Mouse (Mus musculus): ENCODE results near the gene Plpp3.

DNA sequence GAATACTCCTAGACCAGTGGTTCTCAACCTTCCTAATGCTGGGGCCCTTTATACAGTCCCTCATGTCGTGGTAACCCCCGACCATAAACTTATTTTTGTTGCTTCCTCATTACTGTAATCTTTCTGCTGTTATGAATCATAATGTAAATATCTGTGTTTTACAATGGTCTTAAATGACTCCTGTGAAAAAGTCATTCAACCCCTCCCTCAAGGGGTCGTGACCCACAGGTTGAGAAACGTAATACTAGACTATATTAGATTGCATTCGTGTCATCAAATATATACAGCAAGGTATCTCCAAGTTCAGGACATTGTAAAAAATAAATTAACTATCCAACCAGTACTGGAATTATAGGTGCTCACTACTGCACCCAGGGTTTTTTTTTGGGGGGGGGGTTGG is 44.1 kb upstream of the Plpp3 start:
- no peak for TF ChIP-seq POLR2A (IDR thresholded peaks at IDR 0.05; ENCODE audit: control insufficient read depth, extremely low read depth, insufficient read depth, low read length, poor library complexity)
- no peak for TF ChIP-seq CTCF (IDR thresholded peaks at IDR 0.05; ENCODE audit: borderline replicate concordance, control insufficient read depth, extremely low read depth, insufficient read depth, low read length, poor library complexity)

Measured in thymus, adult 2 months (tissue).